Mouse (Mus musculus) right cerebral cortex, postnatal 10 days (tissue): ENCODE data around the gene 0610030E20Rik.

Source experiments
- DNase-seq, 2 experiments: peaks; one replicate each; pipeline ENCODE4 v3.0.0; 2021; ENCODE audit warnings: low spot score in 2 of 2

Gene 0610030E20Rik

GRCm38 (mm10) chr6:72348411-72348810 is 1.3 kb downstream of the 0610030E20Rik start:
- DNase-seq = no peak

GRCm38 (mm10) chr6:72350214-72350613 is 3.1 kb downstream of the 0610030E20Rik start:
- DNase-seq = no peak

- peak in 1 of 2 experiments; percentile 54 for DNase-seq
Observed at GRCm38 (mm10) chr6:72352636-72353405, 5.7 kb downstream of the 0610030E20Rik start.

- DNase-seq = no peak
Observed at GRCm38 (mm10) chr6:72354025-72354424, 6.9 kb downstream of the 0610030E20Rik start.

GRCm38 (mm10) chr6:72355066-72355911 is 8.2 kb downstream of the 0610030E20Rik start, which contains the start of gene Tmem150a:
TSS of gene Tmem150a (plus strand) at chr6:72355447.
- peak; percentile 86 to 87 for DNase-seq

- peak; percentile 52 to 60 for DNase-seq
Observed at GRCm38 (mm10) chr6:72356001-72356532, 8.9 kb downstream of the 0610030E20Rik start.

GRCm38 (mm10) chr6:72357164-72358079 is 10.3 kb downstream of the 0610030E20Rik start:
- peak in 1 of 2 experiments; percentile 55 for DNase-seq

- no peak for DNase-seq
Observed at GRCm38 (mm10) chr6:72358086-72358764, 11.1 kb downstream of the 0610030E20Rik start.

GRCm38 (mm10) chr6:72359343-72359742 is 12.2 kb downstream of the 0610030E20Rik start:
- DNase-seq = no peak

GRCm38 (mm10) chr6:72359891-72360598 is 12.9 kb downstream of the 0610030E20Rik start:
- no peak for DNase-seq

GRCm38 (mm10) chr6:72360599-72360935 is 13.4 kb downstream of the 0610030E20Rik start:
- peak in 1 of 2 experiments; percentile 52 for DNase-seq

- no peak for DNase-seq
Observed at GRCm38 (mm10) chr6:72361121-72361551, 14.0 kb downstream of the 0610030E20Rik start.

- DNase-seq = peak; percentile 97 to 99
Observed at GRCm38 (mm10) chr6:72362132-72363028, 15.3 kb downstream of the 0610030E20Rik start.

- DNase-seq = no peak
Observed at GRCm38 (mm10) chr6:72364009-72364408, 16.9 kb downstream of the 0610030E20Rik start.

GRCm38 (mm10) chr6:72364985-72365384 is 17.9 kb downstream of the 0610030E20Rik start:
- no peak for DNase-seq

GRCm38 (mm10) chr6:72366304-72366703 is 19.2 kb downstream of the 0610030E20Rik start:
- no peak for DNase-seq

GRCm38 (mm10) chr6:72366844-72367443 is 19.8 kb downstream of the 0610030E20Rik start, which contains the start of gene Rnf181:
TSS of gene Rnf181 (minus strand) at chr6:72366956.
- no peak for DNase-seq

- no peak for DNase-seq
Observed at GRCm38 (mm10) chr6:72367460-72367974, 20.4 kb downstream of the 0610030E20Rik start.
